Mouse (Mus musculus) gastrocnemius, postnatal 10 days (tissue): ENCODE results near the gene Onecut1. TPM values are rescaled to one million over a fixed set of nuclear protein-coding genes. Genes with fewer than 3 reads are reported as not detected.

Experiments
- DNase-seq: peaks from one replicate; pipeline ENCODE4 v3.0.0; 2021; ENCODE audit warnings: mixed read lengths
- long read RNA-seq, 2 experiments: library from polyadenylated mRNA; stranded (forward); transcript quantifications; one replicate each; pipeline ENCODE4 v2.0.0; 2021
- total RNA-seq, 2 experiments: library from RNA; stranded (reverse); gene quantifications; 2 replicates each; pipeline ENCODE4 v1.2.3; 2021

The Onecut1 gene
- not detected for total RNA-seq
- long read RNA-seq, experiment 1 = 0 reads
- long read RNA-seq, experiment 2 = 0 reads

DNA sequence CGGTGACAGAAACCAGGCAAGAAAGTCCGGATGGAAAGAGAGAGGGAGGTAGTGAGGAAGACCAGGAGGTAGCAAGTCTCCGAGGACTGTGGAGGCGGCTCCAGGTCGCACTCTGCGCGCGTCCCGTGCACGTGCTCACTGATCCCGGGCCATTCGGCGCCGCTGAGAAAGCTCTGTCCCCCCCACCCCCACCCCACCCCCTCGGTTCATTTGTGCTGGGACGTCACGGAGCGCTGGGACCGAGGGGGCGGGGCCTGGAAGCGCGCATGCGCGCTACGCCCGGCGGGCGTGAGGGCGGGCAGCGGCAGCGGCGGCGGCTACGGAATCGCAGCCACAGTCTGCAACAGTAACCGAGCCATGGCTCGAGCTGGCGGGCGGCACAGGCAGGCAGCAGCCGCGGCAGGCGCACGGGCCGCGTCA is at the start of gene Onecut1:
Gene Onecut1, plus strand, starts transcription at position 361 of the 420 bp plus-strand sequence.
- peak; percentile 70 for DNase-seq

- no peak for DNase-seq
These were observed 41.8 kb upstream of the Onecut1 start for GRCm38 (mm10) chr9:74819736-74820511.

GRCm38 (mm10) chr9:74825102-74825501 is 36.6 kb upstream of the Onecut1 start:
- DNase-seq = no peak

- DNase-seq = no peak
These were observed 32.5 kb upstream of the Onecut1 start for GRCm38 (mm10) chr9:74829206-74829605.

DNA sequence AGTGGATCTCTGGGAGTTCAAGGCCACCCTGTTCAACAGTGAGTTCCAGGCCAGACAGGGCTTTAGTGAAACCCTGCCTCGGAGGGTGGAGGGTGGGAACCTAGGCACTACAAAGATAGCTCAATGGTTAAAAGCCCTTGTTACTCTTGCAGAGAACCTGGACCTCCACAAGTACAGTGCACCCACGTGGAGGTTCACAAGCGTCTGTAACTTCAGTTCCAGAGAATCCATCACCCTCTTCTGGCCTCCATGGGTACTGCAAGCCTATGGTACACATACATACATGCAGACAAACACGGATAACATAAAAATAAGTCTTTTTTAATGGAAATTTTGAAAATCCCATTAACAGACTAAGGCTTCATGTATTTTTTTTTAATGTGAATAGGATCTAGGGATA is 18.8 kb upstream of the Onecut1 start:
- DNase-seq = no peak

- no peak for DNase-seq
These were observed 14.6 kb upstream of the Onecut1 start for GRCm38 (mm10) chr9:74846867-74847830.

DNA sequence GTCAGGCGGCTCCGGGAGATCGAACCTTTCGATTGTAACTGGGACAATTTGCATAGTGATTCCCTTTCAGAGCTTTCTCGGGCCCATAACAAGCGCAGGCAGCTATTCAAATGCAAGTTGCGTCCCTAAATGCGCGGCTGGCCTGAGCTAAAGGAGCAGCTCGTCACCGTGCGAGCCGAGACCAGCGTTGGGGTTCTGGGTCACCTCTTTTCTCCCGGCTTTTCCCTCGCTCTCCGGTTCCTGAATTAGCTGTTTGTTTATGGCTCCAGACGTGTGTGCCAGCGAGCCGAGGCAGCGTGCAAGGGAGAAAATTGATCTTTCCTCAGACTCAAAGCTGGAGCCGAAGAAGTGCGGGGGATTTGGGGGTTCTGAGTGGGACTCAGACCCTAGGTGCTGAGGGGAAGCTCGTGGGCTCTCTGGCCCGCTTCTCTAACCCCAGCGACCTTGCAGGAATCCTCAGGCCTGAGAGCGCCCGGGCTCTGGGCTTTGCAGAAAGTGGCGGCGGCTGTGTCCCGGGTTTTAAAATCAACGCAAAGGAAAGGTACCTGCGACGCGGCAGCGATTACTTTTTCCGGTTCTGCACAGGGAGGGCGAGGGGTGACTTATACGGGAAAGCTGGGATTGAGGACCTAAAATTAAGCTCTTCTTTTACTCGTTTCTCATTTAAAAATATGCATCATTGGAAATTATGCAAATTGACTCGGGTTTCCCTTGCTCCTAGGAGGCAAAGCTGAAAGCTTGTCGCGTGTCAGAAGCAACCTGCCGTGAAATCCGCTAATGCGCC is 13.1 kb upstream of the Onecut1 start:
- DNase-seq = no peak

DNA sequence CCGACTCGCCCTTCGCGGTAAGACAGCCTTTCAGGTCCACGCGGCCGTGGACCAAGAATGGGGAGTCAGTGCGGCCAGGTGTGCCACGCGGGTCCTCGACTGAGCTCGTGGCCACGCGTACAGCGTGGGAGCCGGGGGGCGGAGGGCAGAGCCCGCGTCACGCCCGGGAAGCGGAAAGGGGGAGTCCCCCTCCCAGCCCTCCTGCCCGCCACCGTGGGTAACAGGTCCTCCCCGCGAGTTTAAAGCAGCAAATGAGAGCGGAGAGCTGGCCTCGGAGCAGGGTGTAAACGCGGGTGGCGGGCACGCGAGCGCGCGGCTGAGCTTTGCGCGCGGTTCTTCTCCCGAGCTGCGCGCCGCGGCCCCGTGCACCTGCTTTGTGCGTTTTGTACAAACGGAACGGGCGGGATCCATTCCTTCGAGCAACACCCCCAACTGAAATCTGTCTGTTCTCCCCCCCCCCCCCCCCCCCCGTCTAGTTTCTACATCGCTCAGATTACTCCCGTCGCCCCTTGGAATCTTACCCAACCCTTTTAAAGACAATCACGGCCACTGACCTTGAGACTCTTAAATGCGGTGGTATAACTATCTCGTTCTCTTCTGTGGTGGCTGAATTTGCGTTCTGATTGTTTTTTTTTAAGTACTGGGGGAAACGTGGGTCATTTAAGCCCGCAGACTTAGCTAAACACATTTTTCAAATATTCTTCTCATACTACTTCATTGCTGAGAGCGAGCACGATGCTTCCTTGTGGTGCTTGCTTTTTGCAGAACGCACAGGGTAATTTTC is 12.3 kb upstream of the Onecut1 start:
- no peak for DNase-seq

DNA sequence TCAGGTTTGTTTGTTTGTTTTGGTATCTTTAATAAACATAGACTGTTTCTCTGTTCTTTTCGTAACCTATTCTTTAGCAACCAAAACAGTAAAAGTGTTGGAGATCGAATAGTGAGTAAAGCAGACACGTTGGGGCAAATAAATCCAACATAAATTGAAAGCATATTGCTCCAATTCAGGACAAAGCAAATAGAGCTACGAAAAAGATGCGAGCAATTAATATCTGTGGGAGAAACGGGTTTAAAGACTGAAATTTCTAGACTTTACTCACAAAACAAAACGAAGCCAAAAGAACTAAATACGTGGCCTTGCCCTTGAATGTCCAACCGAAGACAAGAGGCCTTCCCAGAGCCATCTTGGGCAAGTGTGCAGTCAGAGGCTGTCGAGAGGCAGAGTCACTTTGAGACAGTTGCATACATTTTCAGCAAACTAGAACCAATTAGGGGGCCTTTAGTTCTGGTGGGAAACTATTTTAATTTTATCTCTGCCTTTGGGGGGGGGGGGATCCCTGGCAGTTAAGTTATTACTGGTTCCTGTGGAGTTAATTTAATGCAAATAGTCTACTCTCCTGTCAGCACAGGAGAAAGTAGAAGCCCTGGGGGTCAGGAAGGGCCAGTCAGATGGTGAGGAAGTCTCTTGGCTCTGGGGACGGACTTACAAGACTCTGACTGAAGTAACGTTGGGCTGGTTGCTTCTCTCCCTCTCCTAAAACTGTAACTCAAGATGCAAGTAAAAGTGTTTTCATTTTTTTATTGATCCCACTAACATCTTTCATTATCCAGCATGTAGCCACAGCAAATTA is 11.5 kb upstream of the Onecut1 start:
- no peak for DNase-seq

GRCm38 (mm10) chr9:74850781-74851145 is 11.0 kb upstream of the Onecut1 start:
- DNase-seq = no peak

GRCm38 (mm10) chr9:74851601-74852000 is 10.1 kb upstream of the Onecut1 start:
- DNase-seq = no peak

GRCm38 (mm10) chr9:74852361-74852760 is 9.4 kb upstream of the Onecut1 start:
- DNase-seq = no peak

GRCm38 (mm10) chr9:74853191-74854072 is 8.3 kb upstream of the Onecut1 start:
- DNase-seq = no peak

GRCm38 (mm10) chr9:74854073-74854591 is 7.6 kb upstream of the Onecut1 start:
- DNase-seq = no peak

GRCm38 (mm10) chr9:74855446-74855845 is 6.3 kb upstream of the Onecut1 start:
- DNase-seq = no peak

DNA sequence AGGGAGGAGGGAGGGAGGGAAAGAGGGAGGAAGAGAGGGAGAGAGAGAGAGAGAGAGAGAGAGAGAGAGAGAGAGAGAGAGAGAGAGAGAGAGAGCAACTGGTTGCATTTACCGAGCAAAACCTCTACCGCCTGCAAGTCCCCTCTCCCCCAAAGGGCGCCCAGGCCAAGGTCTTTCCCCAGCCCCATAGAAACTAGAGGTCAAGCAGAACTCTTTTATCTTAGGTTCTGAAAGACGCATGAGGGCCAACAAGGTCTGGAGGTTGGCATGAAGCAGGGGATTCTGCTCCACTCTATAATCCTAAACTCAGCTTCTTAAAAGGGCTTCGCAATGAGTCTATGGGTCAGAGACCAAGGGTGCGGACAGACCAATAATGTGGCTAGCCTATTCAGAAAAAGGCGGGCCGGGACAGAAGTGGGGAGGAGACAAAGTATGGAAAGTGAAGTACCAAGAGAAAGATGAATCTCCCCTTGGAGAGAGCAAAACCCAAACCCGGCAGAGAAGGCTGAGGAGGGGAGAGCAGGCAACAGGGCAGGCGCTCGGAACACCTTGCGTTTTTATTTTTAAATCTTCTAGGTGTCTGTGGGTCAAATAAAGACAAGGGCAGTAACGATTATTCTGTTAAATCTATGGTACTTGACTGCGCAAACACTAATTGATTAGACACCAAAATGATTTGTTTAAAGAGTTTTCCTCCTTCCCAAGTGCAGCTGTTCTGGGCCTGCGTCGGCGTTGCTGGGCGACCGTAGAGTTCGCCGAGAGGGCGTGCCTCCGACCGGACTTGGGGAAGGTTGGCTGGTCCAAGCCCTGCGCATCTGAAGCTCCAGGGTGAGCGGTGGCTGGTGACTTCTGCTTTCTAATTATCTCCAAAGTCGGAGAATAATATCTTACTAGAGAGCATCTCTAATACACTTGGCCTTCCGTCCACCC is 4.9 kb upstream of the Onecut1 start:
- no peak for DNase-seq

DNA sequence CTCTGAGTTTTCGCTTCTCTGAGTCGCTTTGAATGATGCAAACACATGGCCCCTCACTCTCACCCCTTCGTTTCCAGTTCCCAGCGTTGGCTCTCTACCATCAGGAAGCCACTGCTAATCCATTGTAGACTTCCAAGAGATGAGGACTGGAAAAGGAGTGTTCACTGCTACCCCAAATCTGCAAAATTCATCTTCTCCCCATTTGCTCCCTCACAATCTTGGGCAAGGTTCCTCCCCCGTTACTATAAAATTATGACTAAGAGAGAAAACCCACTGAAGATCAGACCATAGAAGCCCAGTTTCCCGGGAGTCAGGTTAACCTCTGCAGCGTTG is 4.2 kb upstream of the Onecut1 start:
- DNase-seq = no peak

- no peak for DNase-seq
These were observed 3.6 kb upstream of the Onecut1 start for GRCm38 (mm10) chr9:74858111-74858510.
